Mouse (Mus musculus): ENCODE data around the gene Lcn4. TPM values are rescaled to one million over a fixed set of nuclear protein-coding genes. Genes with fewer than 3 reads are reported as not detected.

Gene Lcn4
- polyA plus RNA-seq, 1 experiment from 2014 or later = not detected

- Histone ChIP-seq H3K27me3 (ENCODE audit: low read depth, poor library complexity, severe bottlenecking) (peaks cover 1% of the 10 kb centered on the region; the same call in 1 of the 2 replicates), H3K27ac (replicated peaks) (no peak overlapping the region), H3K36me3 (peaks cover 61% of the 10 kb centered on the region), H3K4me3 (no peak overlapping the region), H3K9me3 (replicated peaks) (no peaks in the 10 kb centered on the region), H3K4me1 (peaks cover 63% of the 10 kb centered on the region)
- DNase-seq (ENCODE audit: low spot score) = no peak
- WGBS = 88% methylated on average over 16 of the region's 16 CpGs
Observed at GRCm38 (mm10) chr2:26632541-26633395, 38.3 kb downstream of the Lcn4 start.

- peaks cover 15% of the 10 kb centered on the region for H3K27me3 ChIP-seq (ENCODE audit: low read depth, poor library complexity, severe bottlenecking)
- H3K4me1 ChIP-seq = peaks cover 50% of the 10 kb centered on the region
- peak overlapping the region; percentile 82 for H3K4me3 ChIP-seq
- H3K36me3 ChIP-seq = peaks cover 22% of the 10 kb centered on the region
- 20% methylated on average over 5 of the region's 5 CpGs for WGBS
- H3K9me3 ChIP-seq (replicated peaks) = no peaks in the 10 kb centered on the region
- peak overlapping the region; percentile 93 for H3K27ac ChIP-seq (replicated peaks)
- DNase-seq (ENCODE audit: low spot score) = peak; percentile 54
Observed at GRCm38 (mm10) chr2:26628792-26629437, 42.2 kb downstream of the Lcn4 start.

- Histone ChIP-seq H3K4me1 (peaks cover 44% of the 10 kb centered on the region), H3K4me3 (peak within 1 kb of the TSS; percentile 82), H3K27ac (replicated peaks) (peak within 1 kb of the TSS; percentile 93), H3K36me3 (peaks cover 16% of the 10 kb centered on the region), H3K9me3 (replicated peaks) (no peaks in the 10 kb centered on the region), H3K27me3 (ENCODE audit: low read depth, poor library complexity, severe bottlenecking) (peaks cover 15% of the 10 kb centered on the region)
- peak; percentile 78 for DNase-seq (ENCODE audit: low spot score)
- 1% methylated on average over 70 of the region's 70 CpGs for WGBS
Observed at GRCm38 (mm10) chr2:26627921-26628739, 43.0 kb downstream of the Lcn4 start, which contains the start of gene Fam69b. Gene Fam69b, plus strand, starts transcription at chr2:26628457.

GRCm38 (mm10) chr2:26626081-26626480 lies 45.0 kb downstream of the Lcn4 start:
- Histone ChIP-seq H3K4me1 (peaks cover 33% of the 10 kb centered on the region), H3K36me3 (no peaks in the 10 kb centered on the region), H3K27ac (replicated peaks) (no peak overlapping the region), H3K4me3 (no peak overlapping the region), H3K9me3 (replicated peaks) (no peaks in the 10 kb centered on the region), H3K27me3 (ENCODE audit: low read depth, poor library complexity, severe bottlenecking) (peaks cover 15% of the 10 kb centered on the region)
- WGBS = 74% methylated on average over 3 of the region's 3 CpGs
- DNase-seq (ENCODE audit: low spot score) = no peak

- Histone ChIP-seq H3K4me3 (no peak overlapping the region), H3K36me3 (no peaks in the 10 kb centered on the region), H3K4me1 (peaks cover 31% of the 10 kb centered on the region), H3K9me3 (replicated peaks) (no peaks in the 10 kb centered on the region), H3K27ac (replicated peaks) (no peak overlapping the region), H3K27me3 (ENCODE audit: low read depth, poor library complexity, severe bottlenecking) (peaks cover 15% of the 10 kb centered on the region)
- DNase-seq (ENCODE audit: low spot score) = no peak
- WGBS = 84% methylated on average over 3 of the region's 3 CpGs
Observed at GRCm38 (mm10) chr2:26625419-26625818, 45.7 kb downstream of the Lcn4 start.

GRCm38 (mm10) chr2:26622984-26623383 lies 48.1 kb downstream of the Lcn4 start:
- H3K27ac ChIP-seq (replicated peaks) = no peak overlapping the region
- H3K4me1 ChIP-seq = peaks cover 7% of the 10 kb centered on the region
- no peak overlapping the region for H3K4me3 ChIP-seq
- no peak for DNase-seq (ENCODE audit: low spot score)
- H3K9me3 ChIP-seq (replicated peaks) = no peaks in the 10 kb centered on the region
- no peaks in the 10 kb centered on the region for H3K36me3 ChIP-seq
- 81% methylated on average over 5 of the region's 5 CpGs for WGBS
- H3K27me3 ChIP-seq (ENCODE audit: low read depth, poor library complexity, severe bottlenecking) = peaks cover 16% of the 10 kb centered on the region

GRCm38 (mm10) chr2:26621246-26621645 lies 49.8 kb downstream of the Lcn4 start:
- Histone ChIP-seq H3K36me3 (no peaks in the 10 kb centered on the region), H3K4me1 (no peaks in the 10 kb centered on the region), H3K9me3 (replicated peaks) (no peaks in the 10 kb centered on the region), H3K4me3 (no peak overlapping the region), H3K27me3 (ENCODE audit: low read depth, poor library complexity, severe bottlenecking) (0 out of 2 replicates have a peak, but pooled peaks cover 6% of the 10 kb centered on the region), H3K27ac (replicated peaks) (no peak overlapping the region)
- WGBS = 60% methylated on average over 2 of the region's 2 CpGs
- no peak for DNase-seq (ENCODE audit: low spot score)

GRCm38 (mm10) chr2:26617928-26618327 lies 53.2 kb downstream of the Lcn4 start:
- Histone ChIP-seq H3K36me3 (no peaks in the 10 kb centered on the region), H3K27me3 (ENCODE audit: low read depth, poor library complexity, severe bottlenecking) (0 out of 2 replicates have a peak, but pooled peaks cover 6% of the 10 kb centered on the region), H3K4me3 (no peak overlapping the region), H3K27ac (replicated peaks) (no peak overlapping the region), H3K9me3 (replicated peaks) (no peaks in the 10 kb centered on the region), H3K4me1 (peaks cover 4% of the 10 kb centered on the region; the same call in 1 of the 2 replicates)
- WGBS = 64% methylated on average over 7 of the region's 7 CpGs
- DNase-seq (ENCODE audit: low spot score) = no peak

Other genes starting within 250 kb of the Lcn4 start
- gene Sec16a, start 226.1 kb downstream of the Lcn4 start, polyA plus RNA-seq (2016; fragmentation: Nextera tagmentation; extraction: Ambion mirVana) = 21.4 and 28.7 TPM in 2 replicates
- gene Notch1, start 154.6 kb downstream of the Lcn4 start, polyA plus RNA-seq (2016; fragmentation: Nextera tagmentation; extraction: Ambion mirVana) = 30.1 and 38.3 TPM in 2 replicates
- gene Egfl7, start 91.3 kb downstream of the Lcn4 start, polyA plus RNA-seq (2016; fragmentation: Nextera tagmentation; extraction: Ambion mirVana) = 68.5 and 85.7 TPM in 2 replicates
- gene Gm20532, start 84.6 kb downstream of the Lcn4 start, polyA plus RNA-seq (2016; fragmentation: Nextera tagmentation; extraction: Ambion mirVana) = not detected in 2 replicates
- gene Agpat2, start 66.9 kb downstream of the Lcn4 start, polyA plus RNA-seq (2016; fragmentation: Nextera tagmentation; extraction: Ambion mirVana) = 9.0 and 10.6 TPM in 2 replicates
- gene Fam69b, start 42.8 kb downstream of the Lcn4 start, polyA plus RNA-seq (2016; fragmentation: Nextera tagmentation; extraction: Ambion mirVana) = 36.4 and 51.4 TPM in 2 replicates
- not detected in 2 replicates for gene Abo, start 193.7 kb upstream of the Lcn4 start, polyA plus RNA-seq (2016; fragmentation: Nextera tagmentation; extraction: Ambion mirVana)
- gene Surf6, start 231.6 kb upstream of the Lcn4 start, polyA plus RNA-seq (2016; fragmentation: Nextera tagmentation; extraction: Ambion mirVana) = 32.9 and 35.2 TPM in 2 replicates
- gene Med22, start 239.4 kb upstream of the Lcn4 start, polyA plus RNA-seq (2016; fragmentation: Nextera tagmentation; extraction: Ambion mirVana) = 122 and 137 TPM in 2 replicates
- gene Rpl7a, start 239.5 kb upstream of the Lcn4 start, polyA plus RNA-seq (2016; fragmentation: Nextera tagmentation; extraction: Ambion mirVana) = 595 and 683 TPM in 2 replicates
- 53.6 and 58.6 TPM in 2 replicates for gene Surf2, start 245.1 kb upstream of the Lcn4 start, polyA plus RNA-seq (2016; fragmentation: Nextera tagmentation; extraction: Ambion mirVana)
- gene Surf1, start 245.2 kb upstream of the Lcn4 start, polyA plus RNA-seq (2016; fragmentation: Nextera tagmentation; extraction: Ambion mirVana) = 47.8 and 53.0 TPM in 2 replicates

Data from midbrain, embryonic 10.5 days (tissue).